Mouse (Mus musculus) heart, embryonic 11.5 days (tissue): Measurements from ENCODE around the gene Mlh1. TPM values are rescaled to one million over a fixed set of nuclear protein-coding genes. Genes with fewer than 3 reads are reported as not detected.

Source experiments
- ATAC-seq: fragments of 200-750 bp; cut with Nextera tagmentation; replicated peaks from 2 replicates; pipeline ENCODE4 v1.8.0; 2017; ENCODE audit warnings: moderate library complexity; ENCODE audit not compliant: insufficient number of reproducible peaks, low FRiP score, low TSS enrichment
- H3K27ac ChIP-seq: fragments of 300-500 bp; sonication (generic); 2 replicates; pipeline ENCODE4 v1.5.1; 2014; ENCODE audit warnings: mild to moderate bottlenecking, low read depth, low read length
- H3K27me3 ChIP-seq: fragments of 300-500 bp; sonication (generic); 2 replicates; pipeline ENCODE4 v1.6.1; 2014; ENCODE audit warnings: mild to moderate bottlenecking, low read length, mixed read lengths; ENCODE audit not compliant: control insufficient read depth, insufficient read depth
- H3K36me3 ChIP-seq: fragments of 300-500 bp; sonication (generic); 2 replicates; pipeline ENCODE4 v1.6.1; 2014; ENCODE audit warnings: mild to moderate bottlenecking, low read length, moderate library complexity, mixed read lengths; ENCODE audit not compliant: control insufficient read depth, insufficient read depth
- H3K4me1 ChIP-seq: fragments of 300-500 bp; sonication (generic); 2 replicates; pipeline ENCODE4 v1.6.1; 2014; ENCODE audit warnings: low read length; ENCODE audit not compliant: control insufficient read depth, insufficient read depth
- H3K4me2 ChIP-seq: fragments of 300-500 bp; sonication (generic); 2 replicates; pipeline ENCODE4 v1.6.1; 2014; ENCODE audit warnings: mild to moderate bottlenecking, moderate library complexity
- H3K4me3 ChIP-seq: fragments of 300-500 bp; sonication (generic); 2 replicates; pipeline ENCODE4 v1.5.1; 2014; ENCODE audit warnings: low read depth, low read length
- H3K9ac ChIP-seq: fragments of 300-500 bp; sonication (generic); 2 replicates; pipeline ENCODE4 v1.6.1; 2014; ENCODE audit warnings: mild to moderate bottlenecking, low read depth, low read length, moderate library complexity
- H3K9me3 ChIP-seq: fragments of 300-500 bp; sonication (generic); replicated peaks from 2 replicates; pipeline ENCODE4 v1.6.1; 2016; ENCODE audit warnings: low read length; ENCODE audit not compliant: control insufficient read depth
- WGBS: fragments of 180-500 bp; shearing (Covaris S2); extraction: QIAGEN DNeasy Blood & Tissue Kit; methylation state at CpG from one replicate; pipeline ENCODE4 v1.1.7; 2014; ENCODE audit not compliant: insufficient replicate concordance; 5-methylcytosine and 5-hydroxymethylcytosine counted together
- polyA plus RNA-seq: library from polyadenylated mRNA; unstranded; fragments of >200 nt; fragmentation: Nextera tagmentation; extraction: Ambion mirVana; gene quantifications from 2 replicates; pipeline ENCODE4 v1.2.1, GENCODE M21; 2014

The Mlh1 gene
- polyA plus RNA-seq, 1 experiment from 2014 or later, result 33.9 TPM

- Histone ChIP-seq H3K4me2 (no peak overlapping the region), H3K9ac (no peak overlapping the region), H3K36me3 (no peaks in the 10 kb centered on the region), H3K4me1 (no peaks in the 10 kb centered on the region), H3K9me3 (no peaks in the 10 kb centered on the region), H3K4me3 (no peak overlapping the region), H3K27ac (no peak overlapping the region), H3K27me3 (no peaks in the 10 kb centered on the region)
- WGBS, result 77% methylated on average over 4 of the region's 4 CpGs
- ATAC-seq, result no peak
These were observed 21.6 kb upstream of the Mlh1 start for GRCm38 (mm10) chr9:111293234-111293633.

GRCm38 (mm10) chr9:111290539-111291100, 19.0 kb upstream of the Mlh1 start:
- Histone ChIP-seq H3K9ac (no peak overlapping the region), H3K4me3 (no peak overlapping the region), H3K9me3 (no peaks in the 10 kb centered on the region), H3K36me3 (no peaks in the 10 kb centered on the region), H3K4me2 (no peak overlapping the region), H3K4me1 (peaks cover 3% of the 10 kb centered on the region; the same call in 1 of the 2 replicates), H3K27me3 (no peaks in the 10 kb centered on the region), H3K27ac (no peak overlapping the region)
- no peak for ATAC-seq
- 69% methylated on average over 11 of the region's 11 CpGs for WGBS

- Histone ChIP-seq H3K36me3 (no peaks in the 10 kb centered on the region), H3K27ac (no peak overlapping the region), H3K27me3 (no peaks in the 10 kb centered on the region), H3K4me1 (peaks cover 5% of the 10 kb centered on the region; the same call in 1 of the 2 replicates), H3K4me3 (no peak overlapping the region), H3K9me3 (no peaks in the 10 kb centered on the region), H3K4me2 (peak overlapping the region; percentile 38), H3K9ac (no peak overlapping the region; the same call in 1 of the 2 replicates)
- WGBS, result 15% methylated on average over 21 of the region's 21 CpGs
- ATAC-seq, result peak; percentile 37; the same call in 1 of the 2 replicates
These were observed 18.3 kb upstream of the Mlh1 start for GRCm38 (mm10) chr9:111289832-111290339.

GRCm38 (mm10) chr9:111289294-111289831, 17.8 kb upstream of the Mlh1 start:
- H3K4me3 ChIP-seq, result no peak overlapping the region
- peak overlapping the region; percentile 38 for H3K4me2 ChIP-seq
- ATAC-seq, result peak; percentile 53

GRCm38 (mm10) chr9:111287956-111288355, 16.4 kb upstream of the Mlh1 start:
- Histone ChIP-seq H3K4me1 (peaks cover 5% of the 10 kb centered on the region; the same call in 1 of the 2 replicates), H3K27ac (no peak overlapping the region), H3K4me3 (no peak overlapping the region), H3K4me2 (no peak overlapping the region), H3K27me3 (no peaks in the 10 kb centered on the region), H3K36me3 (no peaks in the 10 kb centered on the region), H3K9ac (no peak overlapping the region), H3K9me3 (no peaks in the 10 kb centered on the region)
- no peak for ATAC-seq
- WGBS, result 84% methylated on average over 4 of the region's 4 CpGs

More at GRCm38 (mm10) chr9:111289294-111289831, 17.8 kb upstream of the Mlh1 start:
- peaks cover 5% of the 10 kb centered on the region; the same call in 1 of the 2 replicates for H3K4me1 ChIP-seq
- H3K9ac ChIP-seq, result no peak overlapping the region; the same call in 1 of the 2 replicates
- H3K9me3 ChIP-seq, result no peaks in the 10 kb centered on the region
- no peak overlapping the region for H3K27ac ChIP-seq
- 49% methylated on average over 9 of the region's 9 CpGs for WGBS
- no peaks in the 10 kb centered on the region for H3K27me3 ChIP-seq
- no peaks in the 10 kb centered on the region for H3K36me3 ChIP-seq

- Histone ChIP-seq H3K4me2 (no peak overlapping the region), H3K27me3 (no peaks in the 10 kb centered on the region), H3K27ac (no peak overlapping the region), H3K4me1 (peaks cover 5% of the 10 kb centered on the region; the same call in 1 of the 2 replicates), H3K4me3 (no peak overlapping the region), H3K36me3 (no peaks in the 10 kb centered on the region), H3K9me3 (no peaks in the 10 kb centered on the region), H3K9ac (no peak overlapping the region)
- no peak for ATAC-seq
- WGBS, result 68% methylated on average over 2 of the region's 2 CpGs
These were observed 14.9 kb upstream of the Mlh1 start for GRCm38 (mm10) chr9:111286468-111286867.

- Histone ChIP-seq H3K4me3 (no peak overlapping the region), H3K4me1 (peaks cover 5% of the 10 kb centered on the region; the same call in 1 of the 2 replicates), H3K9me3 (no peaks in the 10 kb centered on the region), H3K27ac (no peak overlapping the region), H3K4me2 (no peak overlapping the region), H3K36me3 (no peaks in the 10 kb centered on the region), H3K9ac (no peak overlapping the region), H3K27me3 (no peaks in the 10 kb centered on the region)
- no peak for ATAC-seq
- 11% methylated on average over 5 of the region's 5 CpGs for WGBS
These were observed 14.1 kb upstream of the Mlh1 start for GRCm38 (mm10) chr9:111285676-111286075.

- Histone ChIP-seq H3K4me1 (peaks cover 5% of the 10 kb centered on the region; the same call in 1 of the 2 replicates), H3K4me3 (no peak overlapping the region), H3K27ac (no peak overlapping the region), H3K4me2 (no peak overlapping the region), H3K9ac (no peak overlapping the region), H3K9me3 (no peaks in the 10 kb centered on the region), H3K36me3 (no peaks in the 10 kb centered on the region), H3K27me3 (no peaks in the 10 kb centered on the region)
- ATAC-seq, result no peak
- WGBS, result 64% methylated on average over 3 of the region's 3 CpGs
These were observed 13.5 kb upstream of the Mlh1 start for GRCm38 (mm10) chr9:111285061-111285460.
